In genomic region chr8:11419645-11420044, GRCm38 (mm10) we compare ENCODE assay signal across 8 mouse cellular contexts. TPM values are rescaled to one million over a fixed set of nuclear protein-coding genes. Genes with fewer than 3 reads are reported as not detected.
DNase-seq lines count a peak whose midpoint lies in the region; ATAC-seq lines count a peak whose summit lies in the region.

No protein-coding gene starts in this region.

- H3K9me3 ChIP-seq in embryonic facial prominence, embryonic 11.5 days (replicated peaks; ENCODE audit: control insufficient read depth, low read length), result no peaks in the 10 kb centered on the region
- no peaks in the 10 kb centered on the region for H3K9me3 ChIP-seq in midbrain, embryonic 15.5 days

- no peak overlapping the region for H3K4me2 ChIP-seq in embryonic facial prominence, embryonic 11.5 days (ENCODE audit: low read depth, low read length)
- H3K4me2 ChIP-seq in midbrain, embryonic 15.5 days, result no peak overlapping the region

- peak; percentile 47 for DNase-seq in ovary, postnatal 14 days (ENCODE audit: low spot score)
- DNase-seq in ovary, postnatal 10 days (ENCODE audit: low spot score), result no peak
- peak; percentile 63 to 69 for DNase-seq in adrenal gland, postnatal 36 days
- DNase-seq in embryonic facial prominence, embryonic 11.5 days (ENCODE audit: low spot score), result peak; percentile 79
- DNase-seq in heart, postnatal 4 days, result peak; percentile 75
- DNase-seq in left cerebral cortex, postnatal 14 days (ENCODE audit: low spot score in 2 of 2), result peak; percentile 61 to 68
- peak; percentile 64 for DNase-seq in thymus, postnatal 0 days (ENCODE audit: low spot score)

- no peaks in the 10 kb centered on the region for H3K4me1 ChIP-seq in embryonic facial prominence, embryonic 11.5 days (ENCODE audit: control insufficient read depth, insufficient read depth, low read length)
- peaks cover 9% of the 10 kb centered on the region for H3K4me1 ChIP-seq in midbrain, embryonic 15.5 days

- 18% methylated on average over 2 of the region's 2 CpGs for WGBS in embryonic facial prominence, embryonic 11.5 days
- WGBS in midbrain, embryonic 15.5 days, result 9% methylated on average over 2 of the region's 2 CpGs

- no peak overlapping the region for H3K27ac ChIP-seq in embryonic facial prominence, embryonic 11.5 days (replicated peaks; ENCODE audit: low read depth, low read length)
- peak overlapping the region; percentile 43 for H3K27ac ChIP-seq in midbrain, embryonic 15.5 days

- no peak overlapping the region for H3K9ac ChIP-seq in embryonic facial prominence, embryonic 11.5 days (replicated peaks; ENCODE audit: low read length)
- H3K9ac ChIP-seq in midbrain, embryonic 15.5 days, result no peak overlapping the region

- intact Hi-C loops in left cerebral cortex, postnatal 14 days (cut with DNase I), result loop anchor here (5.0 kb wide), 1 partner anchor 167 kb away; no protein-coding TSS in a partner anchor

- ATAC-seq in embryonic facial prominence, embryonic 11.5 days (replicated peaks; ENCODE audit: insufficient number of reproducible peaks, low FRiP score, low TSS enrichment, low read depth), result no peak
- peak; percentile 35 for ATAC-seq in midbrain, embryonic 15.5 days (replicated peaks)

- no peaks in the 10 kb centered on the region for H3K36me3 ChIP-seq in embryonic facial prominence, embryonic 11.5 days (replicated peaks; ENCODE audit: control insufficient read depth, insufficient read depth, low read depth, low read length)
- H3K36me3 ChIP-seq in midbrain, embryonic 15.5 days (replicated peaks), result no peaks in the 10 kb centered on the region

- no peaks in the 10 kb centered on the region for H3K27me3 ChIP-seq in embryonic facial prominence, embryonic 11.5 days (ENCODE audit: control insufficient read depth, insufficient read depth, low read length)
- no peaks in the 10 kb centered on the region for H3K27me3 ChIP-seq in midbrain, embryonic 15.5 days (replicated peaks)

- no peak overlapping the region for H3K4me3 ChIP-seq in embryonic facial prominence, embryonic 11.5 days (ENCODE audit: low read depth, low read length)
- H3K4me3 ChIP-seq in midbrain, embryonic 15.5 days, result no peak overlapping the region

RNA-seq across cellular contexts. Expression of gene Rab20, which starts 58.9 kb away (rescaled TPM):
- 10 to 100 TPM in 1 of 2 experiments, 1 to 10 TPM in 1; 6.7 to 12.5 TPM for total RNA-seq in adrenal gland, postnatal 36 days (2021)
- 0.79 and 1.7 TPM in 2 replicates for polyA plus RNA-seq in embryonic facial prominence, embryonic 11.5 days (2014; fragmentation: Nextera tagmentation; extraction: Ambion mirVana)
- total RNA-seq in heart, postnatal 4 days (2021), result 10 to 100 TPM; 31.3 to 33.6 TPM
- under 1 TPM; 0.42 to 0.87 TPM for total RNA-seq in left cerebral cortex, postnatal 14 days (2021)
- 0.71 and 1.3 TPM in 2 replicates for polyA plus RNA-seq in midbrain, embryonic 15.5 days (2015; fragmentation: Nextera tagmentation; extraction: Ambion mirVana)
- 6.2 and 8.0 TPM in 2 replicates for polyA plus RNA-seq in thymus, postnatal 0 days (2015; fragmentation: Nextera tagmentation; extraction: Ambion mirVana)

Comparison
In these comparisons a context has a peak if more than half of its experiments do, and no peak if none do; other contexts are left out.
1. RNA of gene Rab20, which starts 58.9 kb away (total RNA-seq): 31.3 to 33.6 TPM in heart, postnatal 4 days and 6.7 to 12.5 TPM in adrenal gland, postnatal 36 days; 0.42 to 0.87 TPM in left cerebral cortex, postnatal 14 days; every median in the first group is over 4 times any median in the second.